Mouse (Mus musculus) hindbrain, embryonic 16.5 days (tissue): Measurements from ENCODE around the gene Slc29a2. TPM values are rescaled to one million over a fixed set of nuclear protein-coding genes. Genes with fewer than 3 reads are reported as not detected.
A peak's percentile ranks its signal among the peaks of the same experiment; 100 is the strongest.

Experiments
- ATAC-seq: fragments of 200-750 bp; cut with Nextera tagmentation; 2 replicates; pipeline ENCODE4 v1.8.0; 2017; ENCODE audit warnings: moderate TSS enrichment, moderate library complexity
- H3K27ac ChIP-seq: fragments of 300-500 bp; sonication (generic); 2 replicates; pipeline ENCODE4 v1.5.1; 2014; ENCODE audit warnings: low read depth, mild to moderate bottlenecking, control low read depth, low read length, moderate library complexity
- H3K27me3 ChIP-seq: fragments of 300-500 bp; sonication (generic); replicated peaks from 2 replicates; pipeline ENCODE4 v1.6.1; 2014; ENCODE audit warnings: low read length; ENCODE audit not compliant: control insufficient read depth, insufficient read depth
- H3K36me3 ChIP-seq: fragments of 300-500 bp; sonication (generic); 2 replicates; pipeline ENCODE4 v1.6.1; 2014; ENCODE audit warnings: mild to moderate bottlenecking, low read length, moderate library complexity, mixed read lengths; ENCODE audit not compliant: control insufficient read depth, insufficient read depth
- H3K4me1 ChIP-seq: fragments of 300-500 bp; sonication (generic); 2 replicates; pipeline ENCODE4 v1.6.1; 2014; ENCODE audit warnings: low read depth, low read length; ENCODE audit not compliant: control insufficient read depth, insufficient read depth
- H3K4me2 ChIP-seq: fragments of 300-500 bp; sonication (generic); 2 replicates; pipeline ENCODE4 v1.6.1; 2014; ENCODE audit warnings: mild to moderate bottlenecking, low read length, control low read depth, moderate library complexity
- H3K4me3 ChIP-seq: fragments of 300-500 bp; sonication (generic); 2 replicates; pipeline ENCODE4 v1.5.1; 2014; ENCODE audit warnings: mild to moderate bottlenecking, low read length, control low read depth, moderate library complexity
- H3K9ac ChIP-seq: fragments of 300-500 bp; sonication (generic); 2 replicates; pipeline ENCODE4 v1.6.1; 2014; ENCODE audit warnings: low read depth, mild to moderate bottlenecking, control low read depth, low read length, moderate library complexity
- H3K9me3 ChIP-seq: fragments of 300-500 bp; sonication (generic); 2 replicates; pipeline ENCODE4 v1.6.1; 2014; ENCODE audit warnings: mild to moderate bottlenecking, low read length, moderate library complexity; ENCODE audit not compliant: control insufficient read depth
- WGBS: fragments of 180-500 bp; shearing (Covaris S2); extraction: QIAGEN DNeasy Blood & Tissue Kit; methylation state at CpG from one replicate; pipeline ENCODE4 v1.1.7; 2014; 5-methylcytosine and 5-hydroxymethylcytosine counted together
- polyA plus RNA-seq: library from polyadenylated mRNA; unstranded; fragments of >200 nt; fragmentation: Nextera tagmentation; extraction: Ambion mirVana; gene quantifications from 2 replicates; pipeline ENCODE4 v1.2.1, GENCODE M21; 2015

Slc29a2 gene
- polyA plus RNA-seq, 1 experiment from 2014 or later, result 15.0 TPM

DNA sequence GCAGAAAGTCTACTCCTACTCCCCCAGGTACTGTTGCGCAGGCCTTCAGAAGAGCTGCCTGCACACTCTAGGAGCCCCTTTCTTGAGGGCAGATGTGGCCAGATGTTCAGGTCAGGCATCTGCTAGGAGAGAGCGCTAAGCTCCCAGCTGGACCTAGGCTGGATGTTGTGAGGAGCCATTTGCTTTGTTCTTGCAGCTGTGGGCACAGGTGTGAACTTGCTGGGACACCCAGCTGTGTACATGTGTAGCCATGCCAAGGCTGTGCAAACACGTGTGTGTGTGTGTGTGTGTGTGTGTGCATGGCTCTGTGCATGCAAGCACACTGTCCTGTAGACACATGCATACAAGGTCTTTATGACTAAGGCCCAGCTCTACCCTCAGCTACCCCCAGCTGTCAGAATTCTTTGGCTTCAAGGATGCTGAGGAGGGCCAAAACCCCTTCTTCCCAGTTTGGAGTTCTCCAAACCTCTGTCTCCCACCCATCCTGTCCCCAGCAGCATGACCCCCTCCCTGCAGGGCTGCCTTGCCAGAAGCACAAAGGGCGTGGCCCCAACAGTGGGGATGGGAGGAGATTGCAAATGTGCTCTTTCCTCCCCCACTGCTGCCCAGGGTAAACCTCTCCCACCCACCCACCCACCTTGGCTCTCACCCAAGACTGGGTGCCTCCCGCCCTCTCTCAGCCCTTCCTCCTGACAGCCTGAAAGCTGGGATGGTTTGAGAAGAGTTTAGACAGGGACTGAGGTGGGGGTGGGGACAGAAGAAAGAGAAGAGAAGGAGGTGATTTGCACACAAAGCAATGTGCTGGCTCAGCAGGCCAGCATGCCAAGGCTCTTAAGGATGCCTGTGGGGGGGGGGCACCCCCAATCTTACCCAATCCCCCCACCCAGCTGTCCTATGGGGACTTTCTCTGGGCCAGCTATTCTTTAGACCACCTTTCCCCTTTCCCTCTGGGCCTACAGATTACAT is 37.0 kb downstream of the Slc29a2 start:
- H3K9ac ChIP-seq, result no peak overlapping the region
- no peak overlapping the region for H3K27ac ChIP-seq
- no peaks in the 10 kb centered on the region; the same call in 1 of the 2 replicates for H3K4me1 ChIP-seq
- H3K36me3 ChIP-seq, result no peaks in the 10 kb centered on the region
- 37% methylated on average over 5 of the region's 5 CpGs for WGBS
- ATAC-seq, result 0 out of 2 replicates have a peak, but pooled peaks have one; percentile 21
- no peaks in the 10 kb centered on the region for H3K9me3 ChIP-seq
- H3K27me3 ChIP-seq, result no peaks in the 10 kb centered on the region; the same call in 1 of the 2 replicates
- H3K4me2 ChIP-seq, result no peak overlapping the region
- no peak overlapping the region for H3K4me3 ChIP-seq

DNA sequence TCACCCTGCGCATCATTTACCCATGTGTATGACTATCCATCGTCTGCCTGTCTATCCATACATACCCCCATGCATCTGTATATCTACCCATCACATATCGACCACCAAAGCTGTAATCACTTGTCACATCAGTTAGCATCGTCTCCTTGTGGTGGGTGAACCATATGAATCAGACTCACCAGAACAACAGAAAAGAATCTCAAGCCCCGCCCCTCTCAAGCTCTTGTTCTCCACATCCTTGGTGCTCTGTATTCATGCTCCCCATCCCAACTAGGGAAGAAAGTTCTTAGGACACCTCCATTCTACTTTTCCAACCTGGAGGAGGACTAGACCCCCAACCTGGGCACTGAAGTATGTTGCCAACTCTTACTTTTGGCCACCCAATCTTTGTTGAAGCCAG is 38.4 kb downstream of the Slc29a2 start:
- no peak overlapping the region for H3K4me3 ChIP-seq
- no peak overlapping the region for H3K27ac ChIP-seq
- ATAC-seq, result no peak
- H3K9me3 ChIP-seq, result no peaks in the 10 kb centered on the region
- no peaks in the 10 kb centered on the region; the same call in 1 of the 2 replicates for H3K4me1 ChIP-seq
- H3K27me3 ChIP-seq, result peaks cover 4% of the 10 kb centered on the region
- WGBS, result 92% methylated on average over 5 of the region's 5 CpGs
- no peak overlapping the region for H3K9ac ChIP-seq
- no peaks in the 10 kb centered on the region for H3K36me3 ChIP-seq
- no peak overlapping the region for H3K4me2 ChIP-seq

DNA sequence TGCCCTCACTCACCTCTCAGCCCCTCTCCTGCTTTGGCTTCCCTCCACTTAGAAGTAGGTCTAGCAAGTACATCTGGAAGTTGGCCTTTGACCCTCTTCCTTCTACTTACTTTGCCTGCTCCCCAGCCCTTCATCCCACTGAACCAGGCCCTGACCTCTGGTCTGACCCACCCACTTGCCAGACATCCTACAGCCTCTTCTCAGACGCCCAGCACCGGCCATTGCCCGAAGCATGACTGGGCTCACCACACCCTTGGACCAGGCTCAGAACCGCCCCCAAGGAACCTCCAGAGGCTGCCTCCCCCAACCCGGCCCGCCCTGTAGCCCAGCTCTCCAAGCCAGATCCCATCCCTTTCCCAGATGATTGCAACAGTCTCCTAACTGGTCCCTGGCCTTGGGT is 38.8 kb downstream of the Slc29a2 start:
- no peak overlapping the region for H3K9ac ChIP-seq
- 83% methylated on average over 6 of the region's 6 CpGs for WGBS
- no peak overlapping the region for H3K4me3 ChIP-seq
- H3K9me3 ChIP-seq, result no peaks in the 10 kb centered on the region
- H3K4me2 ChIP-seq, result no peak overlapping the region
- H3K27ac ChIP-seq, result no peak overlapping the region
- no peaks in the 10 kb centered on the region for H3K36me3 ChIP-seq
- H3K27me3 ChIP-seq, result peaks cover 7% of the 10 kb centered on the region
- ATAC-seq, result no peak
- peaks cover 2% of the 10 kb centered on the region for H3K4me1 ChIP-seq

DNA sequence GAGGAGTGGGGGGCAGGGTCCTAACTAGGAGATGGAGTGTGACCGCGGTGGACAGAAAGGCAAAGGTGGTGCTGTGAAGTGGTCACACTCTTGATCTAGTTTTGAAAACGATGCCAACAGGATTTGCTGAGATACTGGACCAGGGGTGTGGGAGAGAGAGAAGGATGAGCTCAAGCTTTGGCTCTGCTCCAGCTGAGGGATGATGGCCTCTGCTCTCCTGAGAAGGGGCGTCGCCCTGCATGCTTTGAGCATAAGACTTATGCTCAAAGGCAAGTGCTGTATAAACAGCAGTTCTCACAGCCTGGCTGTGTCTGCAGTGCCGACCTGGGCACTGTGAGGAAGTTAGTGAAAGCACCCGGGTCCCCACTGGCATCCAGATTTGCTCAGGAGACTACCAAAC is 41.4 kb downstream of the Slc29a2 start:
- Histone ChIP-seq H3K4me1 (peaks cover 13% of the 10 kb centered on the region), H3K27ac (no peak overlapping the region), H3K4me3 (no peak overlapping the region), H3K9ac (no peak overlapping the region), H3K36me3 (no peaks in the 10 kb centered on the region), H3K27me3 (peaks cover 12% of the 10 kb centered on the region), H3K9me3 (no peaks in the 10 kb centered on the region), H3K4me2 (no peak overlapping the region)
- no peak for ATAC-seq
- WGBS, result 68% methylated on average over 7 of the region's 7 CpGs

DNA sequence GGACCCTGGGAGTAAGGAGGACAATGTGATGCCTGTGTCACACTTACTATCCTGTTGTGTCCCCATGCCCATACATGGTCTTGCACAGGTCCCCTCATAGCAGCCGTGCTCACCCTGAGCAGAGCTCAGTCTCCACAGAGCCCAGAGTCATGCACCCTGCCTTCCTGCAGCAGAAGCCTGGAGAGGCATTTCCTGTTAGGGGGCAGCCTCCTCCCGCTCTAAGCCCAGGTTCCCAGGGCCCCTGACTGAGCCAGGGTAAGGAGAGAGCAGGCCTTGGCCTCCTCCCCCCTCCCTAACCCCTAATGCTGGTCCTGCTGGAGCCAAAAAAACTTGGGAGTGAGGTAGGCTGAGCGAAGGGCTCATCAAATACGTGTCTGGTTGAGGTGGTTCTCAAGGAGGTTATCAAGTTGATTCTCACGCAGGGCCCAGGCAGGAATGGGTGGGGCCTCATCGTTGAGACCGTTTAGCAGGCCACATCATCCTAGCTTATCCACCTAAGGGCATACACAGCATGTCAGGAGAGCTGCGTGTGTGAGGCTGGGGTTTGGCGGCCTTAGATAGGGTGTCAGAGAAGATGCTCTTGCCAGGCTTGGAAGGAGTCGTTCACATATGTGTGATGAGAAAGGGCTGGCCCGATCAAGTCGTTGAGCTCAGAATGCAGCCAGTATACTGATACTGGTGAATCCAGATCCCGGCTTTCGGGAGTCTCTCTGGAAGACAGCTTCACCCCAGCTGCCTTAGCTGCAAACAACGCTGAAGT is 43.6 kb downstream of the Slc29a2 start:
- Histone ChIP-seq H3K4me3 (peak overlapping the region; percentile 39), H3K27ac (0 out of 2 replicates have a peak overlapping the region, but pooled peaks have one; percentile 3), H3K36me3 (no peaks in the 10 kb centered on the region), H3K27me3 (peaks cover 12% of the 10 kb centered on the region), H3K4me1 (peaks cover 22% of the 10 kb centered on the region), H3K4me2 (peak overlapping the region; percentile 71), H3K9me3 (no peaks in the 10 kb centered on the region), H3K9ac (peak overlapping the region; percentile 69; the same call in 1 of the 2 replicates)
- 14% methylated on average over 15 of the region's 15 CpGs for WGBS
- no peak for ATAC-seq

DNA sequence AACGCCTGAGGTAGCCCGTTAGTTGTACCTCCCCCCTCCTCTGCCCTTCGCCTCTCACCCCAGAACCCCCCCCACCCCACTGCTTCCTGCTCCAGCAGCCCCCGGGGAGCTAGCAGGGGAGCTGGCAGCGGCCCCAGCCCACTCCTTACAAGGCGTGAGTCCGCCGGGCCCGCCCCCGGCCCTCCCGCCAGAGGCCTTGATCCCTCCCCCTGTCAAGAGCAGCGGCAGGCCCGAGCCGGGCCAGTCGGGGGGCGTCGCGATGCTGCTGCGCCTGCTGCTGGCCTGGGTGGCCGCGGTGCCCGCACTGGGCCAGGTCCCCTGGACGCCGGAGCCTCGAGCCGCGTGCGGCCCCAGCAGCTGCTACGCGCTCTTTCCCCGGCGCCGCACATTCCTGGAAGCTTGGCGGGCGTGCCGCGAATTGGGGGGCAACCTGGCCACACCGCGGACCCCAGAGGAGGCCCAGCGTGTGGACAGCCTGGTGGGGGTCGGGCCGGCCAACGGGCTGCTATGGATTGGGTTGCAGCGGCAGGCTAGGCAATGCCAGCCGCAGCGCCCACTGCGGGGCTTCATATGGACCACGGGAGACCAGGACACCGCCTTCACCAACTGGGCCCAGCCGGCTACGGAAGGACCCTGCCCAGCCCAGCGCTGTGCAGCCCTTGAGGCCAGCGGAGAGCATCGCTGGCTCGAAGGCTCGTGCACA is 44.4 kb downstream of the Slc29a2 start, which contains the start of gene Cd248:
Gene Cd248 (plus strand): TSS at position 212 of the 703 bp plus-strand sequence.
- Histone ChIP-seq H3K9ac (peak within 1 kb of the TSS; percentile 69), H3K36me3 (no peaks in the 10 kb centered on the region), H3K4me3 (peak within 1 kb of the TSS; percentile 39), H3K9me3 (no peaks in the 10 kb centered on the region), H3K4me2 (peak within 1 kb of the TSS; percentile 71), H3K27me3 (peaks cover 12% of the 10 kb centered on the region), H3K4me1 (peaks cover 25% of the 10 kb centered on the region), H3K27ac (0 out of 2 replicates have a peak within 1 kb of the TSS, but pooled peaks have one; percentile 3)
- 1% methylated on average over 45 of the region's 56 CpGs for WGBS
- peak; percentile 28 for ATAC-seq

DNA sequence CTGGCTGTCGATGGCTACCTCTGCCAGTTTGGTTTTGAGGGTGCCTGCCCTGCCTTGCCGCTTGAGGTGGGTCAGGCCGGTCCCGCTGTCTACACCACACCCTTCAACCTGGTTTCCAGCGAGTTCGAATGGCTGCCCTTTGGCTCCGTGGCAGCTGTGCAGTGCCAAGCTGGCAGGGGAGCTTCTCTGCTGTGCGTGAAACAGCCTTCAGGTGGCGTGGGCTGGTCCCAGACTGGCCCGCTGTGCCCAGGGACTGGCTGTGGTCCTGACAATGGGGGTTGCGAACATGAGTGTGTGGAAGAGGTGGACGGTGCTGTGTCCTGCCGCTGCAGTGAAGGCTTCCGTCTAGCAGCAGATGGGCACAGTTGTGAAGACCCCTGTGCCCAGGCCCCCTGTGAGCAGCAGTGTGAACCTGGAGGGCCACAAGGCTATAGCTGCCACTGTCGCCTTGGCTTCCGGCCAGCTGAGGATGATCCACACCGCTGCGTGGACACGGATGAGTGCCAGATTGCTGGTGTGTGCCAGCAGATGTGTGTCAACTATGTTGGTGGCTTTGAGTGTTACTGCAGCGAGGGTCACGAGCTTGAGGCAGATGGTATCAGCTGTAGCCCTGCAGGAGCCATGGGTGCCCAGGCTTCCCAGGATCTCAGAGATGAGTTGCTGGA is 45.0 kb downstream of the Slc29a2 start:
- no peak for ATAC-seq
- Histone ChIP-seq H3K4me3 (peak overlapping the region; percentile 39), H3K9ac (peak overlapping the region; percentile 69), H3K27ac (no peak overlapping the region), H3K4me2 (peak overlapping the region; percentile 71), H3K4me1 (peaks cover 25% of the 10 kb centered on the region), H3K9me3 (no peaks in the 10 kb centered on the region), H3K36me3 (no peaks in the 10 kb centered on the region), H3K27me3 (peaks cover 12% of the 10 kb centered on the region)
- WGBS, result 30% methylated on average over 21 of the region's 21 CpGs

DNA sequence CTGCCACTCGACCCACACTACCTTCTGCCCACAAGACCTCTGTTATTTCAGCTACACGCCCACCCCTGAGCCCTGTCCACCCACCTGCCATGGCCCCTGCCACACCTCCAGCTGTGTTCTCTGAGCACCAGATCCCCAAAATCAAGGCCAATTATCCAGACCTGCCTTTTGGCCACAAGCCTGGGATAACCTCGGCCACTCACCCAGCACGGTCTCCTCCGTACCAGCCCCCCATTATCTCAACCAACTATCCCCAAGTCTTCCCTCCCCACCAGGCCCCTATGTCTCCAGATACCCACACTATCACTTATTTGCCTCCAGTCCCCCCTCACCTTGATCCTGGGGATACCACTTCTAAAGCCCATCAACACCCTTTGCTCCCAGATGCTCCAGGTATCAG is 45.8 kb downstream of the Slc29a2 start:
- Histone ChIP-seq H3K9me3 (no peaks in the 10 kb centered on the region), H3K27ac (no peak overlapping the region), H3K9ac (no peak overlapping the region), H3K4me2 (peak overlapping the region; percentile 71), H3K4me3 (no peak overlapping the region), H3K27me3 (peaks cover 14% of the 10 kb centered on the region), H3K4me1 (peaks cover 25% of the 10 kb centered on the region), H3K36me3 (no peaks in the 10 kb centered on the region)
- no peak for ATAC-seq
- WGBS, result 83% methylated on average over 5 of the region's 5 CpGs
